Mouse (Mus musculus): ENCODE results near the gene Arhgap40.

- no peak for TF ChIP-seq POLR2A (IDR thresholded peaks at IDR 0.05; ENCODE audit: borderline replicate concordance, low read depth, low read length)
- no peak for TF ChIP-seq CTCF (IDR thresholded peaks at IDR 0.05; ENCODE audit: low read depth, low read length)
These were observed 35.0 kb upstream of the Arhgap40 start for GRCm38 (mm10) chr2:158477640-158478039.

Measured in bone marrow macrophage, adult 2 months (primary cell).